ENCODE assay signal across 8 mouse cellular contexts in genomic region chr2:155696091-155696558, GRCm38 (mm10). TPM values are rescaled to one million over a fixed set of nuclear protein-coding genes. Genes with fewer than 3 reads are reported as not detected.
DNase-seq lines count a peak whose midpoint lies in the region.

No protein-coding gene starts in this region.

- peak; percentile 81 to 85 for DNase-seq in CD8-positive naive resting alpha-beta T cell, adult 2 months (ENCODE audit: low read depth in 2 of 2, low spot score in 2 of 2)
- peak; percentile 94 for DNase-seq in NIH3T3 (ENCODE audit: low read depth)
- DNase-seq in cerebellum, postnatal 10 days: peak; percentile 97 to 99
- peak; percentile 86 to 92 for DNase-seq in gastrocnemius, postnatal 4 days (ENCODE audit: low spot score in 2 of 2)
- DNase-seq in layer of hippocampus, postnatal 10 days (ENCODE audit: low spot score in 2 of 2): peak; percentile 91
- DNase-seq in lung, postnatal 25 days (ENCODE audit: low spot score): peak; percentile 83
- peak; percentile 94 for DNase-seq in right cerebral cortex, postnatal 4 days
- DNase-seq in yolk sac, embryonic 10.5 days (ENCODE audit: low spot score): peak; percentile 63

RNA-seq across cellular contexts. Expression of gene Trpc4ap, which starts 3.9 kb away (rescaled TPM):
- 100 to 1,000 TPM; 104 to 109 TPM for total RNA-seq in gastrocnemius, postnatal 4 days (2021)
- total RNA-seq in layer of hippocampus, postnatal 10 days (2021): 100 to 1,000 TPM; 143 to 149 TPM

RNA-seq across cellular contexts. Expression of gene Edem2, which starts 33.1 kb away (rescaled TPM):
- 10 to 100 TPM; 12.4 to 13.3 TPM for total RNA-seq in gastrocnemius, postnatal 4 days (2021)
- 10 to 100 TPM; 19.1 to 20.9 TPM for total RNA-seq in layer of hippocampus, postnatal 10 days (2021)

RNA-seq across cellular contexts. Expression of gene Gm17581, which starts 39.5 kb away (rescaled TPM):
- total RNA-seq in gastrocnemius, postnatal 4 days (2021): not detected
- not detected for total RNA-seq in layer of hippocampus, postnatal 10 days (2021)

RNA-seq across cellular contexts. Expression of gene Procr, which starts 54.8 kb away (rescaled TPM):
- 10 to 100 TPM; 14.2 to 14.9 TPM for total RNA-seq in gastrocnemius, postnatal 4 days (2021)
- total RNA-seq in layer of hippocampus, postnatal 10 days (2021): 1 to 10 TPM; 2.1 to 3.2 TPM

Comparison
In these comparisons a context has a peak if more than half of its experiments do, and no peak if none do; other contexts are left out.
1. Peak in every context shown above with its lines: DNase-seq.